Mouse (Mus musculus): ENCODE measurements at regions not wholly inside any gene's neighbourhood (a gene's known extent, or its start where the extent isn't known, plus 50 kb on each side); places are given as distances from the start of the nearest gene placed in this dataset.

- Histone ChIP-seq H3K4me3 (ENCODE audit: low read depth, low read length) (no peak overlapping the region), H3K4me2 (ENCODE audit: low read depth, low read length) (no peak overlapping the region), H3K27ac (ENCODE audit: low read depth, low read length) (no peak overlapping the region), H3K9ac (replicated peaks; ENCODE audit: low read depth, low read length) (no peak overlapping the region), H3K4me1 (ENCODE audit: control insufficient read depth, insufficient read depth, low read length) (no peaks in the 10 kb centered on the region), H3K36me3 (ENCODE audit: control insufficient read depth, insufficient read depth, low read length) (no peaks in the 10 kb centered on the region), H3K27me3 (ENCODE audit: control insufficient read depth, insufficient read depth, low read length) (no peaks in the 10 kb centered on the region), H3K9me3 (ENCODE audit: control insufficient read depth, low read length) (no peaks in the 10 kb centered on the region)
- whole genome bisulfite sequencing: 47% methylated on average over 4 of the region's 4 CpGs
- peak; percentile 71 for ATAC-seq (ENCODE audit: low read depth)
Measured at GRCm38 (mm10) chr4:48924576-48925459, 134.3 kb upstream of the Plppr1 start.

GRCm38 (mm10) chr4:48938420-48938819, 120.7 kb upstream of the Plppr1 start:
- H3K4me2 ChIP-seq (ENCODE audit: low read depth, low read length): no peak overlapping the region
- H3K9ac ChIP-seq (replicated peaks; ENCODE audit: low read depth, low read length): no peak overlapping the region
- H3K4me1 ChIP-seq (ENCODE audit: control insufficient read depth, insufficient read depth, low read length): no peaks in the 10 kb centered on the region
- H3K9me3 ChIP-seq (ENCODE audit: control insufficient read depth, low read length): no peaks in the 10 kb centered on the region
- no peaks in the 10 kb centered on the region for H3K36me3 ChIP-seq (ENCODE audit: control insufficient read depth, insufficient read depth, low read length)
- no peak for ATAC-seq (ENCODE audit: low read depth)
- no peak overlapping the region for H3K27ac ChIP-seq (ENCODE audit: low read depth, low read length)
- WGBS: 78% methylated on average over 1 of the region's 1 CpGs
- H3K4me3 ChIP-seq (ENCODE audit: low read depth, low read length): no peak overlapping the region
- H3K27me3 ChIP-seq (ENCODE audit: control insufficient read depth, insufficient read depth, low read length): no peaks in the 10 kb centered on the region

- no peak overlapping the region for H3K4me3 ChIP-seq (ENCODE audit: low read depth, low read length)
- WGBS: 90% methylated on average over 6 of the region's 6 CpGs
- H3K27me3 ChIP-seq (ENCODE audit: control insufficient read depth, insufficient read depth, low read length): no peaks in the 10 kb centered on the region
- no peaks in the 10 kb centered on the region for H3K36me3 ChIP-seq (ENCODE audit: control insufficient read depth, insufficient read depth, low read length)
- no peak overlapping the region for H3K4me2 ChIP-seq (ENCODE audit: low read depth, low read length)
- H3K9ac ChIP-seq (replicated peaks; ENCODE audit: low read depth, low read length): no peak overlapping the region
- H3K4me1 ChIP-seq (ENCODE audit: control insufficient read depth, insufficient read depth, low read length): no peaks in the 10 kb centered on the region
- no peaks in the 10 kb centered on the region for H3K9me3 ChIP-seq (ENCODE audit: control insufficient read depth, low read length)
- H3K27ac ChIP-seq (ENCODE audit: low read depth, low read length): no peak overlapping the region
- ATAC-seq (ENCODE audit: low read depth): no peak
Measured at GRCm38 (mm10) chr4:48938892-48939291, 120.2 kb upstream of the Plppr1 start.

- Histone ChIP-seq H3K36me3 (ENCODE audit: control insufficient read depth, insufficient read depth, low read length) (no peaks in the 10 kb centered on the region), H3K4me1 (ENCODE audit: control insufficient read depth, insufficient read depth, low read length) (no peaks in the 10 kb centered on the region), H3K27me3 (ENCODE audit: control insufficient read depth, insufficient read depth, low read length) (no peaks in the 10 kb centered on the region), H3K4me2 (ENCODE audit: low read depth, low read length) (no peak overlapping the region), H3K9ac (replicated peaks; ENCODE audit: low read depth, low read length) (no peak overlapping the region), H3K27ac (ENCODE audit: low read depth, low read length) (no peak overlapping the region), H3K9me3 (ENCODE audit: control insufficient read depth, low read length) (no peaks in the 10 kb centered on the region), H3K4me3 (ENCODE audit: low read depth, low read length) (no peak overlapping the region)
- WGBS: 77% methylated on average over 2 of the region's 2 CpGs
- ATAC-seq (ENCODE audit: low read depth): no peak
Measured at GRCm38 (mm10) chr4:48945266-48945818, 113.7 kb upstream of the Plppr1 start.

DNA sequence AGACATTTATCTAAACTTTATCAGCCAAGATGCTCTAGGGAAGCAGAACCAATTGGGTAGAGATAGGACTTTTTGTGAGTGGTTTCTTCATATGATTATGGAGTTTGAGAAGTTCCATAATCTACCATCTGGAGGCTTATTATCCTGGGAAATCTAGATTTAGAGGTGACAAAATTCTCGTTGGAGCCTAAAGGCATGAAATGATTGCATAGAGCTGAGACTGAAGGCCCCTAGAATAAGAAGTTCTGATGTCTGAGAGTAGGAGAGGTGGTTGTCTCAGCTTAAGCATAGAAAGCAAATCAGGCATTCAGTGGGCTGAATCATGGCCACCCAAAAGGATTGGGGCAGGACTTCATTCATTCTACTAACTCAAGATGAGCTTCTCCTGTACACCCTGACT, 106.1 kb upstream of the Plppr1 start:
- no peaks in the 10 kb centered on the region for H3K27me3 ChIP-seq (ENCODE audit: control insufficient read depth, insufficient read depth, low read length)
- no peak for ATAC-seq (ENCODE audit: low read depth)
- H3K9me3 ChIP-seq (ENCODE audit: control insufficient read depth, low read length): no peaks in the 10 kb centered on the region
- WGBS: 70% methylated on average over 1 of the region's 1 CpGs
- no peaks in the 10 kb centered on the region for H3K36me3 ChIP-seq (ENCODE audit: control insufficient read depth, insufficient read depth, low read length)
- H3K4me1 ChIP-seq (ENCODE audit: control insufficient read depth, insufficient read depth, low read length): no peaks in the 10 kb centered on the region
- no peak overlapping the region for H3K27ac ChIP-seq (ENCODE audit: low read depth, low read length)
- H3K9ac ChIP-seq (replicated peaks; ENCODE audit: low read depth, low read length): no peak overlapping the region
- no peak overlapping the region for H3K4me3 ChIP-seq (ENCODE audit: low read depth, low read length)
- no peak overlapping the region for H3K4me2 ChIP-seq (ENCODE audit: low read depth, low read length)

DNA sequence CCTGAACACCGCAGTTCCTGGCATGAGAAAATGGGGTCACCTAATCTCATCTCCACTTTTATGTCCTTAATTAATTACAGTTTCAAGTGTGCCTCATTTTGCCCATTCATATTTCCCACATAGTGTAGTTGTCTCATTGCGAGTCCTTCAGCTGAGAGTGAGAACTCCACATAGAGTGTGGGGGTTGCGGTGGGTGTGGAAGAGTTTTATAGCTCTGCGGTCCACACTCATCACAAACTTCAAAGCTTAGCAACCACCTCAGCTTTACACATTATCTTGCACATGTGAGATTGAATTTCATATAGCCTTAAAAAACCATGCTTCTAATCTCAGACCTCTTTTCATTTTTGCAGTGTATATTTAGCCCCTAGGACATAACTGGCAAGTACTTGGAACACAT, 83.3 kb upstream of the Plppr1 start:
- 95% methylated on average over 4 of the region's 4 CpGs for WGBS
- H3K4me2 ChIP-seq (ENCODE audit: low read depth, low read length): no peak overlapping the region
- H3K27ac ChIP-seq (ENCODE audit: low read depth, low read length): no peak overlapping the region
- H3K36me3 ChIP-seq (ENCODE audit: control insufficient read depth, insufficient read depth, low read length): no peaks in the 10 kb centered on the region
- no peaks in the 10 kb centered on the region for H3K4me1 ChIP-seq (ENCODE audit: control insufficient read depth, insufficient read depth, low read length)
- no peak for ATAC-seq (ENCODE audit: low read depth)
- H3K9ac ChIP-seq (replicated peaks; ENCODE audit: low read depth, low read length): no peak overlapping the region
- H3K9me3 ChIP-seq (ENCODE audit: control insufficient read depth, low read length): no peaks in the 10 kb centered on the region
- H3K27me3 ChIP-seq (ENCODE audit: control insufficient read depth, insufficient read depth, low read length): no peaks in the 10 kb centered on the region
- H3K4me3 ChIP-seq (ENCODE audit: low read depth, low read length): no peak overlapping the region

DNA sequence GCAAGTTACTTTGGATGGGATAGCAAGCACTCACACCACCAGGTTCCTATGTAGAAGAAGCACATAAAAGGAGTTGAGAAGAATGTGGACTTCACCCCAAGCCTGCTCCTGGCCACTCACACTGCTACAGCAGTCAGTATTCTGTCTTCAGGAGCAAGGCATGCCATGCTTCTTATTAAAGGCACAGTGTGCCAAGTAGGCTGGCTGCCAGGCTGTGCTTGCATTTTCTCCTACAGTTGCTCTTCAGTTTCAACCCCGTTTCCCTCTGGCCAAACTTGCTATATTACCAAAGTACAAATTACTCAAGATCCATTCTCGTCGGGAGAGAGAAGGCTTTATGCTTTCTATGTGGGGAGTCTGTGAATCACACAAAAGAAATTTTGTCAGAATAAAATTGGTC, 67.1 kb upstream of the Plppr1 start:
- ATAC-seq (ENCODE audit: low read depth): no peak
- Histone ChIP-seq H3K4me2 (ENCODE audit: low read depth, low read length) (no peak overlapping the region), H3K4me1 (ENCODE audit: control insufficient read depth, insufficient read depth, low read length) (0 out of 2 replicates have a peak, but pooled peaks cover 6% of the 10 kb centered on the region), H3K27me3 (ENCODE audit: control insufficient read depth, insufficient read depth, low read length) (no peaks in the 10 kb centered on the region), H3K27ac (ENCODE audit: low read depth, low read length) (no peak overlapping the region), H3K9ac (replicated peaks; ENCODE audit: low read depth, low read length) (no peak overlapping the region), H3K9me3 (ENCODE audit: control insufficient read depth, low read length) (no peaks in the 10 kb centered on the region), H3K36me3 (ENCODE audit: control insufficient read depth, insufficient read depth, low read length) (no peaks in the 10 kb centered on the region), H3K4me3 (ENCODE audit: low read depth, low read length) (no peak overlapping the region)
- WGBS: 65% methylated on average over 3 of the region's 3 CpGs
